Mouse (Mus musculus): ENCODE measurements around the gene Fgf5. TPM values are rescaled to one million over a fixed set of nuclear protein-coding genes. Genes with fewer than 3 reads are reported as not detected.

Gene Fgf5
- polyA plus RNA-seq, 1 experiment: not detected

GRCm38 (mm10) chr5:98293049-98293715, 39.2 kb downstream of the Fgf5 start:
- Histone ChIP-seq H3K4me1 (no peaks in the 10 kb centered on the region), H3K36me3 (replicated peaks; ENCODE audit: low read length) (no peaks in the 10 kb centered on the region), H3K4me3 (replicated peaks) (no peak overlapping the region), H3K9me3 (0 out of 2 replicates have a peak, but pooled peaks cover 2% of the 10 kb centered on the region), H3K27me3 (replicated peaks) (peaks cover 13% of the 10 kb centered on the region)
- TF ChIP-seq FLI1 (IDR thresholded peaks at IDR 0.05; ENCODE audit: low read length): no peak
- TF ChIP-seq GATA1 (IDR thresholded peaks at IDR 0.05; ENCODE audit: borderline replicate concordance, low read length): no peak

DNA sequence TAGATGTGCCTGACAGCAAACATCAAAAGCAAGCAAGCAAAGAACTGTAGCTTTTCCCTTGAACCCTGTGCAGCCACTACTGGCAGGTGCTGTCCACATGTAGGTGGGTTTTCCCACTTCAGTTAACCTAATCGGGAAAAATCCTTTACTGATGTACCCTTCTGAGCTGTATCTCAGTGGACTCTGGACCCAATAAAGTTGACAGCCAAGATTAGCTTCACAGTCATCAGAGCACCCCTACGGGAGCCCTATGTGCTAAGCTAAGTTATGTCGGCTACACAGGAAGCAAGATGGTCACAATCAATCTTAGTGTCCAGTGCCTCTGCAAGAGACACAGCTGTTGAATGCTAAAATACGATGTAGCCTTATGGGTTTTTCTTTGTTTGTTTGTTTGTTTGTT, 46.1 kb downstream of the Fgf5 start:
- H3K27me3 ChIP-seq (replicated peaks): no peaks in the 10 kb centered on the region
- H3K36me3 ChIP-seq (replicated peaks; ENCODE audit: low read length): no peaks in the 10 kb centered on the region
- H3K4me1 ChIP-seq: no peaks in the 10 kb centered on the region
- 0 out of 2 replicates have a peak, but pooled peaks cover 5% of the 10 kb centered on the region for H3K9me3 ChIP-seq
- no peak overlapping the region for H3K4me3 ChIP-seq (replicated peaks)
- TF ChIP-seq GATA1 (IDR thresholded peaks at IDR 0.05; ENCODE audit: borderline replicate concordance, low read length) (no peak), FLI1 (IDR thresholded peaks at IDR 0.05; ENCODE audit: low read length) (no peak)

DNA sequence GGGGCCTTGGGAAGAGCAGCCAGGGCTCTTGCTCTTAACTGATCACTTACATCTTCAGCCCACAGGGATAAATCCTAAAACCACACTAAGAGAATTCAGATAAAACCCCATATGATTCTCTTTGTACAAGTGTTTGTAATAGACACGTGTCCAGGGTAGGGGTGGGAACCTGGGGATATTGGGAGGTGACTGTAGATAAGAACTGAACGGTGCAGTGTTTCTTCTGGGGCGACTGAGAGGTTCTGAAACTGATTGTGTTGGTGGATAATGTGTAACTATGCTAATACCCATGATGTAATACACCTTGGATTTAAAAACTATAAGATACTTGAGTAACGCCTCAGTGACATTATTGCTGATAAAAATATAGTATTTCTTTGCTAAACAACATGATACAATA, 51.7 kb downstream of the Fgf5 start:
- Histone ChIP-seq H3K4me1 (no peaks in the 10 kb centered on the region), H3K36me3 (replicated peaks; ENCODE audit: low read length) (no peaks in the 10 kb centered on the region), H3K4me3 (replicated peaks) (no peak overlapping the region), H3K27me3 (replicated peaks) (no peaks in the 10 kb centered on the region), H3K9me3 (0 out of 2 replicates have a peak, but pooled peaks cover 5% of the 10 kb centered on the region)
- TF ChIP-seq FLI1 (IDR thresholded peaks at IDR 0.05; ENCODE audit: low read length) (no peak), GATA1 (IDR thresholded peaks at IDR 0.05; ENCODE audit: borderline replicate concordance, low read length) (no peak)

GRCm38 (mm10) chr5:98306528-98306927, 52.5 kb downstream of the Fgf5 start:
- no peaks in the 10 kb centered on the region for H3K36me3 ChIP-seq (replicated peaks; ENCODE audit: low read length)
- H3K4me3 ChIP-seq (replicated peaks): no peak overlapping the region
- H3K27me3 ChIP-seq (replicated peaks): no peaks in the 10 kb centered on the region
- 0 out of 2 replicates have a peak, but pooled peaks cover 5% of the 10 kb centered on the region for H3K9me3 ChIP-seq
- TF ChIP-seq GATA1 (IDR thresholded peaks at IDR 0.05; ENCODE audit: borderline replicate concordance, low read length): no peak
- no peak for TF ChIP-seq FLI1 (IDR thresholded peaks at IDR 0.05; ENCODE audit: low read length)
- no peaks in the 10 kb centered on the region for H3K4me1 ChIP-seq

- H3K4me1 ChIP-seq: peaks cover 8% of the 10 kb centered on the region
- TF ChIP-seq FLI1 (IDR thresholded peaks at IDR 0.05; ENCODE audit: low read length) (no peak), GATA1 (IDR thresholded peaks at IDR 0.05; ENCODE audit: borderline replicate concordance, low read length) (no peak)
- H3K27me3 ChIP-seq (replicated peaks): peaks cover 9% of the 10 kb centered on the region
- H3K36me3 ChIP-seq (replicated peaks; ENCODE audit: low read length): no peaks in the 10 kb centered on the region
- H3K4me3 ChIP-seq (replicated peaks): no peak overlapping the region
- no peaks in the 10 kb centered on the region for H3K9me3 ChIP-seq
Observed at GRCm38 (mm10) chr5:98326625-98327024, 72.6 kb downstream of the Fgf5 start.

Other genes with a start within 250 kb of the Fgf5 start
- 0.83 TPM in 1 of 2 replicates, not detected in the other for gene Antxr2, start 223.1 kb upstream of the Fgf5 start, polyA plus RNA-seq (2012; ENCODE audit: insufficient read depth, low replicate concordance)
- gene Prdm8, start 87.0 kb upstream of the Fgf5 start, polyA plus RNA-seq (2012; ENCODE audit: insufficient read depth, low replicate concordance): not detected in 2 replicates
- gene Cfap299, start 75.1 kb downstream of the Fgf5 start, polyA plus RNA-seq (2012; ENCODE audit: insufficient read depth, low replicate concordance): not detected in 2 replicates

Measured in megakaryocyte, embryonic 14.5 days (primary cell).